Mouse (Mus musculus) C2C12 (cell line): Measurements from ENCODE around the gene Apol9b. TPM values are rescaled to one million over a fixed set of nuclear protein-coding genes. Genes with fewer than 3 reads are reported as not detected.
"Not testable (repeated sequence)": the region's sequence is repeated elsewhere in the genome, so short reads cannot be mapped to it uniquely, and the experiment has no call there.

Experiments
- H3K27me3 ChIP-seq: one replicate; pipeline ENCODE4 v1.6.1; 2011; ENCODE audit not compliant: control insufficient read depth, insufficient read depth, insufficient read length
- H3K36me3 ChIP-seq: one replicate; pipeline ENCODE4 v1.6.1; 2011; ENCODE audit not compliant: control insufficient read depth, insufficient read depth
- H3K4me3 ChIP-seq: one replicate; pipeline ENCODE4 v1.5.1; 2011; ENCODE audit warnings: mild to moderate bottlenecking, control low read depth; ENCODE audit not compliant: poor library complexity, insufficient read depth, severe bottlenecking
- H3K79me2 ChIP-seq: one replicate; pipeline ENCODE4 v1.6.1; 2011; ENCODE audit not compliant: control insufficient read depth, insufficient read depth
- H3K79me3 ChIP-seq: one replicate; pipeline ENCODE4 v1.6.1; 2011; ENCODE audit warnings: low read depth, control low read depth
- H3ac ChIP-seq: one replicate; pipeline ENCODE3; 2011; ENCODE audit warnings: low read depth; ENCODE audit not compliant: control insufficient read depth, insufficient read length
- CEBPB ChIP-seq: IDR thresholded peaks from one replicate; pipeline ENCODE4 v1.6.1; 2011; ENCODE audit warnings: low read depth, mild to moderate bottlenecking, control low read depth, moderate library complexity
- CTCF ChIP-seq: IDR thresholded peaks from one replicate; pipeline ENCODE4 v1.5.1; 2011; ENCODE audit not compliant: control insufficient read depth, insufficient read depth, insufficient read length
- FOSL1 ChIP-seq: IDR thresholded peaks from one replicate; pipeline ENCODE4 v1.8.0; 2011; ENCODE audit warnings: mild to moderate bottlenecking, low read length; ENCODE audit not compliant: poor library complexity, insufficient read depth, severe bottlenecking
- MAX ChIP-seq: IDR thresholded peaks from one replicate; pipeline ENCODE4 v1.6.1; 2011; ENCODE audit warnings: mild to moderate bottlenecking, control low read depth
- MYOD1 ChIP-seq: IDR thresholded peaks from one replicate; pipeline ENCODE4 v1.6.1; 2011; ENCODE audit warnings: low read depth; ENCODE audit not compliant: control insufficient read depth, insufficient read length
- MYOG ChIP-seq: IDR thresholded peaks from one replicate; pipeline ENCODE4 v1.6.1; 2011; ENCODE audit not compliant: control insufficient read depth, insufficient read length; ENCODE audit errors: extremely low read depth
- USF1 ChIP-seq: IDR thresholded peaks from one replicate; pipeline ENCODE4 v1.6.1; 2011; ENCODE audit warnings: low read depth, mild to moderate bottlenecking, control low read depth, moderate library complexity
- polyA plus RNA-seq: library from polyadenylated mRNA; unstranded; fragments of >200 nt; fragmentation: generic; extraction: Trizol; gene quantifications from one replicate; pipeline ENCODE4 v1.2.1, GENCODE M21; 2012; ENCODE audit warnings: missing spikeins

The Apol9b gene
- polyA plus RNA-seq, 1 experiment = 49.1 TPM

GRCm38 (mm10) chr15:77740511-77741297, 11.9 kb downstream of the Apol9b start:
- Histone ChIP-seq H3K36me3 (no peaks in the 10 kb centered on the region), H3K27me3 (no peaks in the 10 kb centered on the region), H3K4me3 (no peak overlapping the region), H3K79me2 (no peaks in the 10 kb centered on the region), H3K79me3 (no peaks in the 10 kb centered on the region), H3ac (no peak overlapping the region)
- TF ChIP-seq MYOG (no peak), CEBPB (no peak), USF1 (no peak), FOSL1 (no peak), MYOD1 (no peak)

GRCm38 (mm10) chr15:77741556-77741955, 12.7 kb downstream of the Apol9b start:
- not testable (repeated sequence) for H3ac ChIP-seq, H3K27me3 ChIP-seq, H3K79me2 ChIP-seq, H3K36me3 ChIP-seq, H3K4me3 ChIP-seq, H3K79me3 ChIP-seq

- H3K4me3 ChIP-seq = no peak overlapping the region
- no peaks in the 10 kb centered on the region for H3K79me3 ChIP-seq
These were observed 15.8 kb downstream of the Apol9b start for GRCm38 (mm10) chr15:77744632-77745031.

DNA sequence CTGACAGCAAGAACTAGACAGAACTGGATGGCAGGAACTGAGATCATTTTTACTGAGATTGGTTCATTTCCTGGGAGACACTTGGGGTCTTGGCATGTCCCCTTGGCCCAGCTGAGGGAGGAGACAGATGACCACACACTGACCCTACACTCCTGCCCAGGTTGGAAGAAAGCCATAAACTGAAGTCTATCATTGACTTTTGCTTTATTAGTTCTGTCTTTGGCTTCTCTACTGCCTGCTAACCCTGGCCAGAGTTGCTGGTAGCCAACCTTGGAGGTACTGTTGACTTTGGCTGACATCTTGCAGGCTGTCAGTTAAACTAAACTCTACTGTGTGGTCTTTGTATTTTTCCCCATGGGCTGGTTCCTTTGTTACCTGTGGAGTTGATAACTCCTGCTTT, 16.2 kb downstream of the Apol9b start:
- TF ChIP-seq USF1 (no peak), FOSL1 (no peak), CEBPB (no peak), MYOD1 (no peak), MYOG (no peak), CTCF (no peak), MAX (no peak)
- peaks cover 3% of the 10 kb centered on the region for H3K36me3 ChIP-seq
- H3K79me3 ChIP-seq = no peaks in the 10 kb centered on the region
- H3ac ChIP-seq = no peak overlapping the region
- no peaks in the 10 kb centered on the region for H3K27me3 ChIP-seq
- H3K79me2 ChIP-seq = no peaks in the 10 kb centered on the region
- no peak overlapping the region for H3K4me3 ChIP-seq

More at GRCm38 (mm10) chr15:77744632-77745031, 15.8 kb downstream of the Apol9b start:
- TF ChIP-seq MYOG = no peak
- H3K36me3 ChIP-seq = peaks cover 3% of the 10 kb centered on the region
- H3K27me3 ChIP-seq = no peaks in the 10 kb centered on the region
- H3K79me2 ChIP-seq = no peaks in the 10 kb centered on the region
- H3ac ChIP-seq = no peak overlapping the region

DNA sequence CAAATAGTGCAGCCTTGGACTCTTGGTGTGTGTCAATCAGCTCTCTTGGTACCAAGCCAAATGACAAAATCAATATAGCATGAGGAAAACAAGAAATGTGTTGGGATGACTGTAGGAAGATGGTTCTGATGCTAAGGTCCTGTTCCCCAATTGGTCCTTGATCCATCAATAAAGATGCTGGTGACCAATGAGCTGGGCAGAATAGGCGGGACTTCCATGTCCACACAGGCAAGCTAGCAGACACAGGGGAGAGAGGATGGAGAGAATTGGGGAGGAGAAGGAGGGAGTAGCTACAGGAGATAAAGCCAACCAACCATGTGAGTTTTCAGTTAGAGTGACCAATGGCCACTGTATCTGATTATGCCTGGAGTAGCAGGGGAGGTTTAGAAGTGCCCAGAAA, 17.5 kb downstream of the Apol9b start:
- Histone ChIP-seq H3K27me3 (no peaks in the 10 kb centered on the region), H3K79me3 (no peaks in the 10 kb centered on the region), H3K79me2 (no peaks in the 10 kb centered on the region), H3K4me3 (no peak overlapping the region), H3K36me3 (peaks cover 3% of the 10 kb centered on the region), H3ac (no peak overlapping the region)
- TF ChIP-seq CTCF = no peak
- no peak for TF ChIP-seq MYOD1
- no peak for TF ChIP-seq FOSL1
- no peak for TF ChIP-seq CEBPB
- TF ChIP-seq MYOG = no peak
- no peak for TF ChIP-seq MAX
- TF ChIP-seq USF1 = no peak

GRCm38 (mm10) chr15:77748414-77748813, 19.6 kb downstream of the Apol9b start:
- Histone ChIP-seq H3ac (no peak overlapping the region), H3K79me2 (no peaks in the 10 kb centered on the region), H3K27me3 (no peaks in the 10 kb centered on the region), H3K79me3 (no peaks in the 10 kb centered on the region), H3K36me3 (peaks cover 3% of the 10 kb centered on the region), H3K4me3 (no peak overlapping the region)
- TF ChIP-seq FOSL1 = no peak
- no peak for TF ChIP-seq USF1
- no peak for TF ChIP-seq MYOG
